Mouse (Mus musculus) limb, embryonic 11.5 days (tissue): ENCODE results near the gene Ern1. TPM values are rescaled to one million over a fixed set of nuclear protein-coding genes. Genes with fewer than 3 reads are reported as not detected.
A peak's percentile ranks its signal among the peaks of the same experiment; 100 is the strongest.

ENCODE experiments used
- ATAC-seq: fragments of 200-750 bp; cut with Nextera tagmentation; 2 replicates; pipeline ENCODE4 v1.8.0; 2017; ENCODE audit warnings: low read depth; ENCODE audit not compliant: insufficient number of reproducible peaks, low FRiP score, low TSS enrichment
- DNase-seq: peaks from one replicate; pipeline ENCODE4 v3.0.0-alpha.2; 2015; ENCODE audit warnings: low spot score
- H3K27ac ChIP-seq: fragments of 300-500 bp; sonication (generic); replicated peaks from 2 replicates; pipeline ENCODE4 v1.5.1; 2014; ENCODE audit warnings: low read depth, mild to moderate bottlenecking, low read length
- H3K27me3 ChIP-seq: fragments of 300-500 bp; sonication (generic); 2 replicates; pipeline ENCODE4 v1.6.1; 2014; ENCODE audit warnings: mild to moderate bottlenecking, low read length, mixed read lengths; ENCODE audit not compliant: control insufficient read depth, insufficient read depth
- H3K36me3 ChIP-seq: fragments of 300-500 bp; sonication (generic); 2 replicates; pipeline ENCODE4 v1.6.1; 2014; ENCODE audit warnings: mild to moderate bottlenecking, low read length, moderate library complexity, mixed read lengths; ENCODE audit not compliant: control insufficient read depth, insufficient read depth
- H3K4me1 ChIP-seq: fragments of 300-500 bp; sonication (generic); 2 replicates; pipeline ENCODE4 v1.6.1; 2014; ENCODE audit warnings: low read length, mixed read lengths; ENCODE audit not compliant: control insufficient read depth, insufficient read depth
- H3K4me2 ChIP-seq: fragments of 300-500 bp; sonication (generic); 2 replicates; pipeline ENCODE4 v1.6.1; 2014; ENCODE audit warnings: low read depth, mild to moderate bottlenecking, moderate library complexity; ENCODE audit not compliant: severe bottlenecking
- H3K4me3 ChIP-seq: fragments of 300-500 bp; sonication (generic); 2 replicates; pipeline ENCODE4 v1.5.1; 2014; ENCODE audit warnings: low read depth, low read length
- H3K9ac ChIP-seq: fragments of 300-500 bp; sonication (generic); 2 replicates; pipeline ENCODE4 v1.6.1; 2014; ENCODE audit warnings: mild to moderate bottlenecking, low read length
- H3K9me3 ChIP-seq: fragments of 300-500 bp; sonication (generic); 2 replicates; pipeline ENCODE4 v1.6.1; 2016; ENCODE audit warnings: low read length; ENCODE audit not compliant: control insufficient read depth
- WGBS: fragments of 180-500 bp; shearing (Covaris S2); extraction: QIAGEN DNeasy Blood & Tissue Kit; methylation state at CpG from one replicate; pipeline ENCODE4 v1.1.7; 2014; 5-methylcytosine and 5-hydroxymethylcytosine counted together
- polyA plus RNA-seq: library from polyadenylated mRNA; unstranded; fragments of >200 nt; fragmentation: Nextera tagmentation; extraction: Ambion mirVana; gene quantifications from 2 replicates; pipeline ENCODE4 v1.2.1, GENCODE M21; 2014

The Ern1 gene
- polyA plus RNA-seq, 1 experiment from 2014 or later: 6.9 TPM

DNA sequence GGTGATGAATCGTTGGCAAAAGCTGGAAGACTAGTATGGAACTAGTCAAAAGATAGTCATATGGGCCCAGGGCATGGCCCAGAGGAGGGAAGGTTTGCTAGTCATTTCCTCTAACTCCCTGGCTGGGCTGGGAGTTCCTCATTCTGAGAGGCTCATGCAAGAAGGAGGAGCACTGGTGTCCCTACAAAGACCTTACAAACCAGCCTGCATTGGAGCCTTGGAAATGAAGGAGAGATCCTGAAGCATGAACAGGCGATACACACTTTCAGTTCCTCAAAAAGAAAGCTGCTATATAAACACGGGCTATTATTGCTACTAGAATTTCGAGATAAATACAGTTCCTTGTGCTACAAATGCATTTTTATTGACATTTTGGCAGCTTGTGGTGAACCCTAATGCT, 59.5 kb downstream of the Ern1 start:
- Histone ChIP-seq H3K4me3 (no peak overlapping the region), H3K9me3 (no peaks in the 10 kb centered on the region), H3K27me3 (no peaks in the 10 kb centered on the region), H3K27ac (no peak overlapping the region), H3K9ac (no peak overlapping the region), H3K36me3 (no peaks in the 10 kb centered on the region), H3K4me1 (no peaks in the 10 kb centered on the region), H3K4me2 (no peak overlapping the region)
- no peak for ATAC-seq
- 88% methylated on average over 4 of the region's 4 CpGs for WGBS
- no peak for DNase-seq

GRCm38 (mm10) chr11:106426447-106426846, 61.2 kb downstream of the Ern1 start:
- DNase-seq (no peak), ATAC-seq (no peak)
- no peaks in the 10 kb centered on the region for H3K4me1 ChIP-seq
- H3K4me2 ChIP-seq: no peak overlapping the region
- no peaks in the 10 kb centered on the region for H3K9me3 ChIP-seq
- H3K36me3 ChIP-seq: no peaks in the 10 kb centered on the region
- no peak overlapping the region for H3K9ac ChIP-seq
- no peaks in the 10 kb centered on the region for H3K27me3 ChIP-seq
- H3K4me3 ChIP-seq: no peak overlapping the region
- WGBS: 88% methylated on average over 4 of the region's 4 CpGs
- no peak overlapping the region for H3K27ac ChIP-seq

GRCm38 (mm10) chr11:106425201-106425600, 62.5 kb downstream of the Ern1 start:
- ATAC-seq (no peak), DNase-seq (no peak)
- H3K4me1 ChIP-seq: no peaks in the 10 kb centered on the region
- no peak overlapping the region for H3K27ac ChIP-seq
- H3K9me3 ChIP-seq: no peaks in the 10 kb centered on the region
- H3K9ac ChIP-seq: no peak overlapping the region
- H3K4me3 ChIP-seq: no peak overlapping the region
- no peak overlapping the region for H3K4me2 ChIP-seq
- 88% methylated on average over 5 of the region's 5 CpGs for WGBS
- no peaks in the 10 kb centered on the region for H3K36me3 ChIP-seq
- H3K27me3 ChIP-seq: no peaks in the 10 kb centered on the region

GRCm38 (mm10) chr11:106419262-106420102, 68.2 kb downstream of the Ern1 start:
- Histone ChIP-seq H3K9me3 (no peaks in the 10 kb centered on the region), H3K4me2 (no peak overlapping the region), H3K27ac (no peak overlapping the region), H3K9ac (no peak overlapping the region), H3K4me3 (no peak overlapping the region), H3K27me3 (no peaks in the 10 kb centered on the region), H3K4me1 (no peaks in the 10 kb centered on the region), H3K36me3 (no peaks in the 10 kb centered on the region)
- no peak for DNase-seq
- 84% methylated on average over 9 of the region's 9 CpGs for WGBS
- ATAC-seq: no peak

- no peaks in the 10 kb centered on the region for H3K36me3 ChIP-seq
- H3K9ac ChIP-seq: no peak overlapping the region
- ATAC-seq: 0 out of 2 replicates have a peak, but pooled peaks have one; percentile 31
- H3K9me3 ChIP-seq: no peaks in the 10 kb centered on the region
- no peaks in the 10 kb centered on the region for H3K27me3 ChIP-seq
- 42% methylated on average over 4 of the region's 4 CpGs for WGBS
- H3K4me1 ChIP-seq: no peaks in the 10 kb centered on the region
- no peak overlapping the region for H3K4me3 ChIP-seq
- no peak overlapping the region for H3K4me2 ChIP-seq
- peak; percentile 92 for DNase-seq
- H3K27ac ChIP-seq: no peak overlapping the region
Measured at GRCm38 (mm10) chr11:106418622-106419196, 68.9 kb downstream of the Ern1 start.

GRCm38 (mm10) chr11:106417860-106418259, 69.8 kb downstream of the Ern1 start:
- WGBS: 86% methylated on average over 2 of the region's 2 CpGs
- Histone ChIP-seq H3K4me1 (no peaks in the 10 kb centered on the region), H3K9me3 (no peaks in the 10 kb centered on the region), H3K4me2 (no peak overlapping the region), H3K4me3 (no peak overlapping the region), H3K36me3 (no peaks in the 10 kb centered on the region), H3K27me3 (no peaks in the 10 kb centered on the region), H3K27ac (no peak overlapping the region), H3K9ac (no peak overlapping the region)
- ATAC-seq (no peak), DNase-seq (no peak)

DNA sequence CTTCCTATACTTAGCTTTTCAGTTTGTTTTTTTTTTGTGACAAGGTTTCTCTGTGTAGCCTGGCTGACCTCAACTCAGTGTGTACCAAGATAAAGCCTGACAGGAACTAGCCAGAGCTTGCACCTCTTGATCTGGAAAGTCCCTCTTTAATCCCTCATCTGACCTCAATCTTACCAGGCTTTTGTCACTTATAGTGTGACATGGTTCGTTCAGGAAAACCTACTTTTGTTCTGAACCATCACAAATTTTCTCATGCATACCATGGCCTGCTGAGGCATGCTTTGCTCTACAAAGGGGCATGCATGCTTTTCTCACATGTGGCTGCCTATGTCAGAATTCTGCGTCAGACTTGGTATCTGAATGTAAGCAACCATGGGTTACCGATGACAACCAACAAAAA, 71.3 kb downstream of the Ern1 start:
- DNase-seq (no peak), ATAC-seq (no peak)
- no peaks in the 10 kb centered on the region for H3K4me1 ChIP-seq
- no peak overlapping the region for H3K27ac ChIP-seq
- no peak overlapping the region for H3K9ac ChIP-seq
- H3K36me3 ChIP-seq: peaks cover 2% of the 10 kb centered on the region; the same call in 1 of the 2 replicates
- H3K27me3 ChIP-seq: no peaks in the 10 kb centered on the region
- no peak overlapping the region for H3K4me3 ChIP-seq
- H3K9me3 ChIP-seq: no peaks in the 10 kb centered on the region
- WGBS: 87% methylated on average over 3 of the region's 3 CpGs
- H3K4me2 ChIP-seq: no peak overlapping the region

DNA sequence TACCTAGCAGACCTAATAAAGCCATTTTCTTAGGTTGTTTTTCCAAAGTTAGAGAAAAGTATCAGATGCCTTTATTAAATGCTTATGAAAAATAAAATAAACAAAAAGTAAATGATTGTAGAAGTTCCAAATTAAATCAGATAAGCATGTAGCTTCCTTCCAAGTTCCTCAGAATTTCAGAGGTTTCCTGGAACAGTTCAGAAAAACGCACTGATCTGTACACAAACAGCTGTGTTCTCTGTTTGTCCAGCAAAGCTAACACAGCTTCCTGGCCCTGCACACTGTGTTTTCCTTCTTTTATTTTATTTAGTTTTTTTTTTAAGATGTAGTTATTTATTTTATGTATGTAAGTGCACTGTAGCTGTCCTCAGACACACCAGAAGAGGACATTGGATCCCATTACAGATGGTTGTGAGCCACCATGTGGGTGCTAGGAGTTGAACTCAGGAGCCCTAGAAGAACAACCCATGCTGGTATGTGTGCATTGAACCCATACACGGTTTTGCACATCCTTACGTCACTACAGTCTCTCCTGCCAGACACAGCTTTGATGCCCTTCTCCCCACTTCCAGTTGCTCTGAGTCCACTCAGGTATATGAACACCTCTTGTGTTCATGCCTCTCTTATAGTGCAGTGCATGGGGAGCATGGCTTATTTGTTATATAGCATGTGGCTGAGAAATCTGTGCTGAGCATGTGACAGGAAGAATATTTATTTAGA, 74.9 kb downstream of the Ern1 start:
- no peaks in the 10 kb centered on the region for H3K9me3 ChIP-seq
- WGBS: 90% methylated on average over 3 of the region's 3 CpGs
- ATAC-seq (no peak), DNase-seq (no peak)
- no peak overlapping the region for H3K4me2 ChIP-seq
- no peak overlapping the region for H3K4me3 ChIP-seq
- no peaks in the 10 kb centered on the region for H3K27me3 ChIP-seq
- H3K27ac ChIP-seq: no peak overlapping the region
- no peaks in the 10 kb centered on the region for H3K4me1 ChIP-seq
- no peak overlapping the region for H3K9ac ChIP-seq
- peaks cover 2% of the 10 kb centered on the region; the same call in 1 of the 2 replicates for H3K36me3 ChIP-seq
